Mouse (Mus musculus) layer of hippocampus, adult 18-20 months (tissue): ENCODE measurements around the gene Pex6. TPM values are rescaled to one million over a fixed set of nuclear protein-coding genes. Genes with fewer than 3 reads are reported as not detected.

ENCODE experiments used
- DNase-seq, 2 experiments: peaks; one replicate each; pipeline ENCODE4 v3.0.0; 2022; ENCODE audit warnings: low spot score in 2 of 2
- long read RNA-seq: library from polyadenylated mRNA; stranded (forward); transcript quantifications from one replicate; pipeline ENCODE4 v2.0.0, GENCODE M21; 2021
- total RNA-seq, 2 experiments: library from RNA; stranded (reverse); gene quantifications; 2 replicates each; pipeline ENCODE4 v1.2.3; 2021

The Pex6 gene
- 10 to 100 TPM; 55.5 to 62.4 TPM for total RNA-seq
- long read RNA-seq, transcript Pex6-201 (17 exons, 3,200 nt), result major isoform, 86 of 111 reads
- long read RNA-seq, partial matches to known transcripts, result 10 of 111 reads
- long read RNA-seq, other reads (novel, unspliced or antisense), result 11 of 111 reads

DNA sequence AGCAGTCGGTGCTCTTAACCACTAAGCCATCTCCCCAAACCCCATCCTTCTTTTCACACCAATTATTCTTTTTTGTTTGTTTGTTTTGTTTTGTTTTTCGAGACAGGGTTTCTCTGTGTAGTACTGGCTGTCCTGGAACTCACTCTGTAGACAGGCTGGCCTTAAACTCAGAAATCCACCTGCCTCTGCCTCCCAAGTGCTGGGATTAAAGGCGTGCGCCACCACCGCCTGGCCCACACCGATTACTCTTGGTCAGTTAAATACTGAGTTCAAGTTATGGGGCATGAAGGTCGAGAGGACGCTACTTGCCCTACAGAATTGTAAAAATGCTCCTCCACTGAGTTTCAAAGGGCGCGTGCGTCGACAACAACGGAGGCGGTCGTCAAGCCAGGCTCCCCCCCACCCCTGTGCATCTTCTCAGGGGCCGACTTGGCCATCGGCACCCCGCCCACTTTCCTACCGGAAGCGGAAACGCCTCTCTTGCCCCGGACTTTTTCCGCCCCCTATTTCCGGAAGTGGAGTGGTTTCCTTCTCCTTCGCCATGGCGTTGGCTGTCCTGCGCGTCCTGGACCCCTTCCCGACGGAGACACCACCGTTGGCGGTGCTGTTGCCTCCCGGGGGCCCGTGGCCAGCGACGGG, at the start of gene Pex6:
Gene Pex6 (plus strand): TSS at position 505 of the 639 bp plus-strand sequence.
- DNase-seq, result peak; percentile 90 to 96

GRCm38 (mm10) chr17:46661981-46662380, 49.3 kb upstream of the Pex6 start:
- DNase-seq, result no peak

DNA sequence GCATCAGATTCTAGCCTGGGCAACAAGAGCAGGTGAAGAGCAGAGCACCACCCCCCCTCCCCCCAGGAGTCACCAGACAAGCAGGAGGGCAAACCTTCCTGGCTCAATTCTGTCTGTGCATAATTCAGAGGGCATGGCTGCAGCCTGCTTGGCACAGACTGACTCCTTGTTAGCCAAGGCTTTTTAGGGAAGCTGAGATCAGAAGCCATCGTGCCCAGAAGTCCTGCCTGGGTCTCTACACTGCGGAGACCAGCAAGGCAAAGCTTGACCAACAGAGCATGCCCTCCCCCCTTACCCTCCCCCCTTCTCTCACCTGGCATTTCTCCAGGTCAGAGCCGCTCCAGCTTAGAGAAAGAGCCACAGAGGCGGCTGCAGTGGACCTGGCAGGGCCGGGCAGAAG, 48.5 kb upstream of the Pex6 start:
- no peak for DNase-seq

- DNase-seq, result no peak
Observed at GRCm38 (mm10) chr17:46667712-46668111, 43.6 kb upstream of the Pex6 start.

- no peak for DNase-seq
Observed at GRCm38 (mm10) chr17:46669911-46670310, 41.4 kb upstream of the Pex6 start.

GRCm38 (mm10) chr17:46673850-46674529, 37.3 kb upstream of the Pex6 start, which contains the start of gene Rrp36:
Rrp36 (minus strand) TSS chr17:46674352.
- peak; percentile 88 to 91 for DNase-seq

- no peak for DNase-seq
Observed at GRCm38 (mm10) chr17:46674530-46675283, 36.6 kb upstream of the Pex6 start.

DNA sequence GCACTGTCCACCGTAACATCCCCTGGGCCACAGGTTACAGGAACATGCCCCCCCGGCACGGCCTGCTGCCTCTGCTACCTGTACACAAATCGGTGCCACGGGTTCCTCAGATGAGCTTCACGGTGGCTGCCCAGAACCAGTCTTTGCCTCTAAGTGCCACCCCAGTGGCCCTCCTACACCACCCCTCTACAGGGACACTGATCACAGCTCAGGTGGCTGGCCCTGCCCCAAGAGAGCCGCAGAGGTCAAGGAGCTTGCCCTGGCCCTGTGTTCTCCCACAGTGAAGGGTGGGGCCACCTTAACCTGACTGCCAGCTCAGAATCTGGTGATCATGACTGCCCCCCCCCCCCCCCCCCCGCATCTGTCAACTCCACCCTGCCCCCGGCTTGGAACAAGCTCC, 32.8 kb upstream of the Pex6 start, which contains the start of gene Mea1:
Gene Mea1 (plus strand): TSS at position 378 of the 400 bp plus-strand sequence.
- DNase-seq, result no peak

- DNase-seq, result no peak
Observed at GRCm38 (mm10) chr17:46678911-46679310, 32.4 kb upstream of the Pex6 start.

- no peak for DNase-seq
Observed at GRCm38 (mm10) chr17:46679843-46680759, 31.2 kb upstream of the Pex6 start.

DNA sequence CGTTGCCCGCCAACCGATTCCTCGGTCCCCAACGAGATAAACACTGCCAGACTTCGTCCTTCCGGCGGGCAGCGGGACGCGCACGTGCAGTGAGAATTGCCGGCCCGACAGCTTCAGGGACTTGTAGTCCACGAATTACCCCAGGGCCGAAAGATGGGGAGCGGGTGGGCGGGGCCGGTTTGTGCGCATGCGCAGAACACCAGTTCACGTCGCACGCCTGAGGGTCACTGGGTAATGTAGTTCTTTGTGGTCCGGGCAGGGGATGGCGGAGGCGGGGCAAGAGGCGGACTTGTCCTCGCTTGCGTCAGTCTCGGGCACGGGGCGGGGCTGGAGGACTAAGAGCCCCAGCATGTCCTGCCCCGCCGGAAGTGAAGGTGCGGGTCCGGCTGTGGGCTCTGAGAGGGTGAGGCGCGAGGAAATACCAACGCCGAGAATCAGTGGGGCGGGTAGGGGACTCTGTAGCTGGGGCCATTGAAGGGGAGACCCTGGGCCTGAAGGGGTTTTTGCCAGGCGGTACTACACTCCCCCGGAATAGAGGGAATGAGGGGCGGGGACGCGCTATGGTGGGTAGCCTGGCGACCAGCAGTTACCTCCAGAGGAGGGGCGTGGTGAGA, 30.4 kb upstream of the Pex6 start, which contains the start of gene Klhdc3:
Gene Klhdc3 (minus strand): TSS at position 155 of the 614 bp plus-strand sequence.
- DNase-seq, result peak; percentile 95 to 98

DNA sequence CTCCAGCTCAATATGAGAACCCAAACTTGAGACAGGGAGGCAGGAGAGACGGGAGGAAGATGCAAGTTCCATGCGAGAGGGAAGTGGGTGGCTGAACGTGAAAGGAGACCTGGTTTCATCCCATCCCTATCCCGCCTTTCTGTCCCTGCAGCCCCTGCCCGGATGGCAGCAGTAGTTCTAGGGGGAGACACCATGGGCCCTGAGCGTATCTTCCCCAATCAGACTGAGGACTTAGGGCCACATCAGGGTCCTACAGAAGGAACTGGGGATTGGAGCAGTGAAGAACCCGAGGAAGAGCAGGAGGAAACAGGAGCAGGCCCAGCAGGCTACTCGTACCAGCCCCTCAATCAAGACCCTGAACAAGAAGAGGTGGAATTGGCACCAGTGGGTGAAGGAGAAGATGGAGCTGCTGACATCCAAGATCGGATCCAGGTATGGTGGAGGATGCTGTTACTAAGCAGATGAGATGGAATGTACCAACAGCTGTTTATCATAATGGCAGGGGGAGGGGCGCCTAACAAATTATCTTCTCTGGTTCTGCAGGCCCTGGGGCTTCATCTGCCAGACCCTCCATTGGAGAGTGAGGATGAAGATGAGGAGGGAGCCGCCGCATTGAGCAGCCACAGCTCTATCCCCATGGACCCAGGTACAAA, 29.7 kb upstream of the Pex6 start:
- peak in 1 of 2 experiments; percentile 24 for DNase-seq

GRCm38 (mm10) chr17:46682654-46683389, 28.4 kb upstream of the Pex6 start:
- DNase-seq, result no peak

DNA sequence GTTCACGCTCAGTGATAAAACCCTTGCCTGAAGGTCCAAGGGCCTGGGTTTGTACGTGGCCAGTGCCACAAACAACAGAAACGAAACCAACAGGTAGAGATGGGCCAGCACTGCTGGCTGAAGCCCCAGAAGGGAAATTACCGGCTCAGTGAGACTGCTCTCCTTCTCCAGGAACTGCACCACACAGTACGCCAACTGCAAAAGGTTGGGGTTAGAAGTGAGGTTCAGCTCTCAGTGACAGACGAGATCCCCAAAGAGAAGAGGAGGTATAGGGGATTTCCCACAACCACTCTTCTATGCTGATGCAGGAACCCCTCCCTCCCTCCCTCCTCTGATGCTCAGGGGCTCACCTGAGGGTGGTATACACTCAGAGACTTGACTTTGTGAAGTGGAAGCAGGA, 25.4 kb upstream of the Pex6 start:
- no peak for DNase-seq

- DNase-seq, result no peak
Observed at GRCm38 (mm10) chr17:46690665-46691064, 20.6 kb upstream of the Pex6 start.

- DNase-seq, result no peak
Observed at GRCm38 (mm10) chr17:46691390-46691789, 19.9 kb upstream of the Pex6 start.

DNA sequence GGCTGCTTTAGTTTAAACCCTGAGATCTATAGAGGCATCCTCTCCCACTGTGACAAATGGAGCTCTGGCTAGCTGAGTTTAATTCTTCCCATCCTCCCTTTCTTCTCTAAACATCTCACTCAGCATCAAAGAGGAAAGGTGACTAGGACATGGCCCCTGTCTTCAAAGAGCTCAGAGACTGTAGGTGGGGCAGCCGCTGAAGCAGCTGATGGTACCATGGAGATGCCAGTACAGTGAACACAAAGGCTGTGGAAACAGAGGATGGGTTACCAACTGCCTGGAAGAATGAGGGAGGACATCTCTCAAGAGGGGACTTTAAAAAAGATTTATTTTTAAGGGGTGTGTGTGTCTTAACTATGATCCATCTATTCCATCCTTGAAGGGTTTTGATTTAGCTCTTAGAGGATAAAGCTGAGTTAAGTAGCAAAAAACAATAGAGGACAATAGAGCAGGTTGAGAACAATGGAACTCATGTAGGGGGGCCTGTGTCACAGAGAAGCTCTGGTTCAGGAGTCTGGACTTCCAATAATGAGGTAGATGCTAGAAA, 16.7 kb upstream of the Pex6 start:
- no peak for DNase-seq

GRCm38 (mm10) chr17:46698515-46698914, 12.7 kb upstream of the Pex6 start:
- DNase-seq, result no peak

GRCm38 (mm10) chr17:46699245-46699644, 12.0 kb upstream of the Pex6 start:
- no peak for DNase-seq
